Mouse (Mus musculus) CD4-positive helper T cell, adult 2 months (primary cell): ENCODE measurements at regions not wholly inside any gene's neighbourhood (a gene's known extent, or its start where the extent isn't known, plus 50 kb on each side); places are given as distances from the start of the nearest gene placed in this dataset.
"Not testable (repeated sequence)": the region's sequence is repeated elsewhere in the genome, so short reads cannot be mapped to it uniquely, and the experiment has no call there.

ENCODE experiments used
- DNase-seq: peaks from one replicate; pipeline ENCODE4 v3.0.0-alpha.2; 2012; ENCODE audit warnings: low read depth, missing footprints, low spot score

GRCm38 (mm10) chr10:118988249-118988648, 118.2 kb upstream of the Dyrk2 start:
- DNase-seq, result no peak

- no peak for DNase-seq
These were observed 114.6 kb upstream of the Dyrk2 start for GRCm38 (mm10) chr10:118984580-118984979.

GRCm38 (mm10) chr10:118981446-118981845, 111.4 kb upstream of the Dyrk2 start:
- DNase-seq, result no peak

- DNase-seq, result peak; percentile 27
These were observed 109.3 kb upstream of the Dyrk2 start for GRCm38 (mm10) chr10:118979339-118979738.

GRCm38 (mm10) chr10:118978181-118978743, 108.3 kb upstream of the Dyrk2 start:
- DNase-seq, result no peak

- DNase-seq, result no peak
These were observed 106.4 kb upstream of the Dyrk2 start for GRCm38 (mm10) chr10:118976447-118976846.

GRCm38 (mm10) chr10:118975772-118976171, 105.8 kb upstream of the Dyrk2 start:
- DNase-seq, result no peak

GRCm38 (mm10) chr10:118973324-118973723, 103.3 kb upstream of the Dyrk2 start:
- DNase-seq, result no peak

GRCm38 (mm10) chr10:118972626-118973025, 102.6 kb upstream of the Dyrk2 start:
- DNase-seq, result no peak

GRCm38 (mm10) chr10:118970457-118971175, 100.6 kb upstream of the Dyrk2 start:
- no peak for DNase-seq

GRCm38 (mm10) chr10:118961713-118962181, 91.7 kb upstream of the Dyrk2 start:
- no peak for DNase-seq

- DNase-seq, result no peak
These were observed 90.1 kb upstream of the Dyrk2 start for GRCm38 (mm10) chr10:118960076-118960475.

- no peak for DNase-seq
These were observed 89.6 kb upstream of the Dyrk2 start for GRCm38 (mm10) chr10:118959623-118960022.

- DNase-seq, result no peak
These were observed 86.3 kb upstream of the Dyrk2 start for GRCm38 (mm10) chr10:118956352-118956751.

GRCm38 (mm10) chr10:118953440-118953839, 83.4 kb upstream of the Dyrk2 start:
- no peak for DNase-seq

GRCm38 (mm10) chr10:118952756-118953155, 82.7 kb upstream of the Dyrk2 start:
- DNase-seq, result no peak

- DNase-seq, result no peak
These were observed 77.7 kb upstream of the Dyrk2 start for GRCm38 (mm10) chr10:118947724-118948123.

GRCm38 (mm10) chr10:118947016-118947674, 77.1 kb upstream of the Dyrk2 start:
- DNase-seq, result no peak

GRCm38 (mm10) chr10:118927316-118927715, 57.3 kb upstream of the Dyrk2 start:
- no peak for DNase-seq

- no peak for DNase-seq
These were observed 53.6 kb upstream of the Dyrk2 start for GRCm38 (mm10) chr10:118923473-118924185.

GRCm38 (mm10) chr10:118922120-118922519, 52.1 kb upstream of the Dyrk2 start:
- DNase-seq, result not testable (repeated sequence)
